Mouse (Mus musculus) neural tube, embryonic 15.5 days (tissue): ENCODE measurements around the gene Gab1. TPM values are rescaled to one million over a fixed set of nuclear protein-coding genes. Genes with fewer than 3 reads are reported as not detected.
A peak's percentile ranks its signal among the peaks of the same experiment; 100 is the strongest.

Experiments
- ATAC-seq: fragments of 200-750 bp; cut with Nextera tagmentation; 2 replicates; pipeline ENCODE4 v1.8.0; 2017; ENCODE audit warnings: mild to moderate bottlenecking, moderate TSS enrichment, moderate library complexity; ENCODE audit not compliant: low FRiP score
- H3K27ac ChIP-seq: fragments of 300-500 bp; sonication (generic); replicated peaks from 2 replicates; pipeline ENCODE4 v1.5.1; 2015; ENCODE audit warnings: mild to moderate bottlenecking, inconsistent platforms
- H3K27me3 ChIP-seq: fragments of 300-500 bp; sonication (generic); replicated peaks from 2 replicates; pipeline ENCODE4 v1.6.1; 2015; ENCODE audit warnings: inconsistent platforms
- H3K36me3 ChIP-seq: fragments of 300-500 bp; sonication (generic); 2 replicates; pipeline ENCODE4 v1.6.1; 2015; ENCODE audit warnings: inconsistent platforms
- H3K4me1 ChIP-seq: fragments of 300-500 bp; sonication (generic); 2 replicates; pipeline ENCODE4 v1.6.1; 2015; ENCODE audit warnings: inconsistent platforms
- H3K4me2 ChIP-seq: fragments of 300-500 bp; sonication (generic); 2 replicates; pipeline ENCODE4 v1.6.1; 2015; ENCODE audit warnings: inconsistent platforms, mild to moderate bottlenecking, moderate library complexity
- H3K4me3 ChIP-seq: fragments of 300-500 bp; sonication (generic); replicated peaks from 2 replicates; pipeline ENCODE4 v1.5.1; 2015; ENCODE audit warnings: mild to moderate bottlenecking, inconsistent platforms
- H3K9ac ChIP-seq: fragments of 300-500 bp; sonication (generic); replicated peaks from 2 replicates; pipeline ENCODE4 v1.6.1; 2015; ENCODE audit warnings: mild to moderate bottlenecking, inconsistent platforms
- H3K9me3 ChIP-seq: fragments of 300-500 bp; sonication (generic); replicated peaks from 2 replicates; pipeline ENCODE4 v1.6.1; 2016; ENCODE audit warnings: inconsistent platforms
- WGBS: fragments of 180-500 bp; shearing (Covaris S2); methylation state at CpG from one replicate; pipeline ENCODE4 v1.1.7; 2015; ENCODE audit warnings: mixed read lengths; 5-methylcytosine and 5-hydroxymethylcytosine counted together
- polyA plus RNA-seq: library from polyadenylated mRNA; unstranded; fragments of >200 nt; fragmentation: Nextera tagmentation; extraction: Ambion mirVana; gene quantifications from 2 replicates; pipeline ENCODE4 v1.2.1, GENCODE M21; 2015

The Gab1 gene
- polyA plus RNA-seq, 1 experiment from 2014 or later = 9.6 TPM

GRCm38 (mm10) chr8:80902354-80902753 is 22.0 kb upstream of the Gab1 start:
- WGBS = 86% methylated on average over 9 of the region's 9 CpGs
- Histone ChIP-seq H3K9ac (no peak overlapping the region), H3K4me3 (no peak overlapping the region), H3K27ac (no peak overlapping the region), H3K36me3 (no peaks in the 10 kb centered on the region), H3K9me3 (no peaks in the 10 kb centered on the region), H3K27me3 (no peaks in the 10 kb centered on the region), H3K4me1 (no peaks in the 10 kb centered on the region), H3K4me2 (no peak overlapping the region)
- ATAC-seq = no peak

DNA sequence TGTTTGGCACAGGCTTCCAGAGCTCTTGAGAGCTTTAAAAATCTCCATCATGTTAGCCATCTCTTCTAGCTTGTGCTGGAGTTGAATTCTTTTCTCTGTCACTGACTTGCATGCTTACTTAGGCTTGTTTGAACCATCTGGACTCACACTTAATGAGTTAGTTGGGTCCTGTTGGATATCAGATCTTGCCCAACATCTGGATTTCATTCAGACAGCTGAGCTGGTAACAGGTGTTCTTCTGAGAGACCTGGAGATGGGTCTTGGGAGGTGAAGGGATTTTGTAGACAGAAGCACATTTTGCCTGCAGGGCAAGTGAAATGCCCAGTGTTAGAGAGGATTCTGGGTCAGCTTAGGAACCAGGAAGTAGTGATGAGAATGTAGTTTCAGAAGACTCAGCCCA is 19.0 kb upstream of the Gab1 start:
- no peak overlapping the region for H3K4me2 ChIP-seq
- H3K27ac ChIP-seq = no peak overlapping the region
- ATAC-seq = no peak
- H3K4me1 ChIP-seq = peaks cover 10% of the 10 kb centered on the region; the same call in 1 of the 2 replicates
- no peak overlapping the region for H3K9ac ChIP-seq
- H3K27me3 ChIP-seq = no peaks in the 10 kb centered on the region
- no peaks in the 10 kb centered on the region for H3K36me3 ChIP-seq
- no peak overlapping the region for H3K4me3 ChIP-seq
- H3K9me3 ChIP-seq = no peaks in the 10 kb centered on the region

DNA sequence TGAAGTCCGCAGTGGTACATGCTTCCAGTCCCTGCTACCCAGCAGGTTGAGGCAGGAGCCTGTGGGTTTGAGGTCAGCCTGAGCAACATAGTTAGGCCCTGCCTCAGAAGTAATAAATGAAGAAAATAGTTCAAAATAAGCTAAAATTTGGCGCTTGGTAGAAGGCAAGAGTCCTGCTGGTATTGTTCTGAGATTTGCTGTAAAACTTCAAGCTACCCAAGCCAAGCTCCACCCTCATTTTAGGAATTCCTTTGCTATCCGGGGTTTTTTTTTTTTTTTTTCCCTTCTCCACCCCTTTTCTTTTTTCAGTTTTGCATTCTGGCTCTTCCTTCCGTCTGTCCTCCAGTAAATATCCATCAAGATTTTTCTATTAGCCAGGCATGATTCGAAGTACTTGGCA is 15.7 kb upstream of the Gab1 start:
- peaks cover 10% of the 10 kb centered on the region; the same call in 1 of the 2 replicates for H3K4me1 ChIP-seq
- no peak for ATAC-seq
- H3K27me3 ChIP-seq = no peaks in the 10 kb centered on the region
- no peak overlapping the region for H3K27ac ChIP-seq
- H3K9ac ChIP-seq = no peak overlapping the region
- H3K9me3 ChIP-seq = no peaks in the 10 kb centered on the region
- 81% methylated on average over 5 of the region's 5 CpGs for WGBS
- H3K4me3 ChIP-seq = no peak overlapping the region
- H3K36me3 ChIP-seq = no peaks in the 10 kb centered on the region
- no peak overlapping the region for H3K4me2 ChIP-seq

DNA sequence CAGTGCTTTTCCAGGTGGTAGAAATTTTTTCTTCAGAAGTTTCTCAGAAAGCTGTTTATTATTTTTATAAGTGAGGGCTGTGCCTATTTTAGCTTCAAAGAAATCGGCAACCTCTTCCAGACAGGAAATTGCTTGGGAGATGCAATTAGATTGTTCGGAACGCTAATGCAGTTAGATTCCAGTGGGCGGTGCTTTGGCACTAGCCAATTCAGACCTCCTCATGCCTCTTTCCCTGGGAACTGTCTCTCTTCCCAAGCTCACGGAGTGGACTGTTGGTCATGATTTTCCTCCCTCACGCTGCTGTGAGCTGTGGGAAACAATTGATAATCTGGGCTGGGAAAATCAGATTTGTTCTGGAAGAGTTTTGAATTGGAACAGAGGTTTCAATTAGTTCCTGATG is 15.1 kb upstream of the Gab1 start:
- whole genome bisulfite sequencing = 21% methylated on average over 6 of the region's 6 CpGs
- no peak for ATAC-seq
- H3K27me3 ChIP-seq = no peaks in the 10 kb centered on the region
- H3K9me3 ChIP-seq = no peaks in the 10 kb centered on the region
- no peaks in the 10 kb centered on the region for H3K36me3 ChIP-seq
- peak overlapping the region; percentile 34 for H3K4me2 ChIP-seq
- H3K4me1 ChIP-seq = peaks cover 10% of the 10 kb centered on the region; the same call in 1 of the 2 replicates
- H3K27ac ChIP-seq = 0 out of 2 replicates have a peak overlapping the region, but pooled peaks have one; percentile 28
- no peak overlapping the region for H3K4me3 ChIP-seq
- no peak overlapping the region for H3K9ac ChIP-seq

- Histone ChIP-seq H3K9me3 (no peaks in the 10 kb centered on the region), H3K27me3 (no peaks in the 10 kb centered on the region), H3K4me2 (no peak overlapping the region), H3K9ac (no peak overlapping the region), H3K36me3 (no peaks in the 10 kb centered on the region), H3K27ac (no peak overlapping the region), H3K4me3 (no peak overlapping the region), H3K4me1 (peaks cover 10% of the 10 kb centered on the region; the same call in 1 of the 2 replicates)
- 90% methylated on average over 3 of the region's 3 CpGs for WGBS
- ATAC-seq = no peak
Measured at GRCm38 (mm10) chr8:80894528-80894927, 14.2 kb upstream of the Gab1 start.

DNA sequence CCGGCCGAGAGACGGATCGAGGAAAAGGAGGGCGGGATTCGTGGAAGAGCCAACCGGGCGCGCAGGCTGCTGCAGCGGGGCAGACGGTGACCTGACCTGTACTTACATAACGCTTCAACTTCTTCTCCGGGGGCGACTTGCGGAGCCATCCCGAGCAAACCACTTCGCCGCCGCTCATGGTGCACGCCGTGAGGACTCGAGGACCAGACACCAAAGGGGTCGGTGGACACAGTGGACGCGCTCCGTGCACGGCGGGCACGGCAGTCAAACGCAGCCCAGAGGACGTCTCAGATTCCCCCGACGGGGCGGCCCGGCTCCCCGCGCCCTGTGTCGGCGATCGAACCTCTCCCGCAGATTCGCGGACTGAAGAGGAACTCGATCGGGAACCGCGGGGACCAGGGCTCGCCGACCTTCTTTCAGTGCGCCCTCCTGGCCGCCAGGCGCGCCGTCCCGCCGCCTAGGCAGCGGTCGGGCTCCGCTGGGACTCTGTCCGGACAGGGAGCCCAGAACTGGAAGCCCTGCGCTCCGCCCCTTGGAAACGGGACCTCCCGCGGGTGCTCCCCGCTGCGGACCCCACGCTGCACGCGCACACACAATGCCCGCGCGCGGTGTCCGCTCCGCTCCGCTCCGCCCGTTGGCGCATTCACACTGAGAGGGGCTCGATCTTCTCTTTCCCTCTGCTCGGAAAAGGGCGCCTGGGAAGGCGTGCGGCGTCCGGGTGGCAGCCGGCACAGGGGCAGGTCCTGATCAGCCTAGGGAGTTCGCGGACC is 708 bp downstream of the Gab1 start:
- Histone ChIP-seq H3K4me1 (peaks cover 21% of the 10 kb centered on the region), H3K9ac (peak overlapping the region; percentile 64), H3K9me3 (no peaks in the 10 kb centered on the region), H3K27me3 (no peaks in the 10 kb centered on the region), H3K4me2 (peak overlapping the region; percentile 76), H3K27ac (peak overlapping the region; percentile 86), H3K4me3 (peak overlapping the region; percentile 58), H3K36me3 (no peaks in the 10 kb centered on the region)
- under 1% methylated on average over 88 of the region's 90 CpGs for WGBS
- ATAC-seq = peak; percentile 75

DNA sequence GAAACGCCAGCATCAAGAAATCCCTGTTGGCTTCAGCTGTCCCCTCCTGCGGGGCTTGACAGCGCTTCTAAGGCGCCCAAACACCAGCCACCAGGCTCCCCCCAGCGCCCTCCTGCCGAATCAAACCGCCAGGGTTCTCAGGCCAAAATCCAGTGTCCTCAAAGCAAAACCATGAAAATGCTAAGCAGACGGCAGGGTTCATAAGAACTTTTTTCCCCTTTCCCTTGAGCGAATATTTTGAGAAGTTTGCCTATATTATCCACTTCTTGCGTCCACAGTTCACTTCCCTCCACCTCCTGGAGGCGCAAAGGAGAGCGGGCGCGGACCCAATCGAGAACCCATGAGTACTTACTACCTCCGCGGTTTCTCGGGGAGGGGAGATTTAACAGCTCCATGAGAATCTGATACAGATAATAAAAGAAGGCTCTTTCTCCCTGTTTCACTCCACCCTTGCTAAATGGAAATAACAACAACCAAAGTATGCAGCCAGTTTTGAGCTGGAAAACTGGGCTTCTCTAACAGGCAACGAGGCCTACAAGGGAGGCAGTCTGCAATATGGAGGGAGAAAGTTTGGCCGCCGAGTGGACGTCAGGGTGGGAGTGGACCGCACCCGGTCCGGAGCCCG is 1.4 kb downstream of the Gab1 start:
- ATAC-seq = no peak

GRCm38 (mm10) chr8:80878146-80878545 is 2.2 kb downstream of the Gab1 start:
- Histone ChIP-seq H3K4me2 (peak overlapping the region; percentile 76), H3K4me1 (peaks cover 23% of the 10 kb centered on the region), H3K27ac (no peak overlapping the region), H3K36me3 (no peaks in the 10 kb centered on the region), H3K9me3 (no peaks in the 10 kb centered on the region), H3K27me3 (no peaks in the 10 kb centered on the region), H3K9ac (peak overlapping the region; percentile 64), H3K4me3 (peak overlapping the region; percentile 58)
- ATAC-seq = no peak
- WGBS = 44% methylated on average over 9 of the region's 9 CpGs

More for the DNA sequence above, 1.4 kb downstream of the Gab1 start:
- peak overlapping the region; percentile 86 for H3K27ac ChIP-seq
- no peaks in the 10 kb centered on the region for H3K36me3 ChIP-seq
- no peaks in the 10 kb centered on the region for H3K9me3 ChIP-seq
- H3K4me3 ChIP-seq = peak overlapping the region; percentile 58
- peak overlapping the region; percentile 76 for H3K4me2 ChIP-seq
- H3K4me1 ChIP-seq = peaks cover 23% of the 10 kb centered on the region
- no peaks in the 10 kb centered on the region for H3K27me3 ChIP-seq
- under 1% methylated on average over 26 of the region's 26 CpGs for WGBS
- H3K9ac ChIP-seq = peak overlapping the region; percentile 64

DNA sequence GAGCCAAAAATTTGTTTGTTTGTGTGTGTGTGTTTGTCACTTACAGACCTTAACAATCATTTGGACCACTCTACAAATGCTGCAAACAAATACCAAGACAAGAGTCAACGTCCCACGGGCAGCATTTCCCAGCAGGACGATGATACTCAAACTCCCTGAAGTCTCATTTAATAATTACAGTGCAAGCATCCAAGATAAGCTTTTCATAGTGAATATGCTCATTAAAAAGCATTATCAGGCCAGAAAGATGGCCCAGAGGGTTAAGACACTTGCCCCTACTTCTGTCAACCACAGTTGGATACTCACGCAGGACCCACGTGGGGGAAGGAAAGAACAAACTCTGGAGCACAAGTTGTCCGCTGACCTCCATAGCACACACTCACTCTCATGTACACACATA is 4.8 kb downstream of the Gab1 start:
- Histone ChIP-seq H3K9ac (no peak overlapping the region), H3K4me1 (peaks cover 29% of the 10 kb centered on the region), H3K36me3 (no peaks in the 10 kb centered on the region), H3K27me3 (no peaks in the 10 kb centered on the region), H3K27ac (no peak overlapping the region), H3K4me3 (no peak overlapping the region), H3K9me3 (no peaks in the 10 kb centered on the region), H3K4me2 (no peak overlapping the region)
- ATAC-seq = no peak
- 88% methylated on average over 6 of the region's 6 CpGs for WGBS

DNA sequence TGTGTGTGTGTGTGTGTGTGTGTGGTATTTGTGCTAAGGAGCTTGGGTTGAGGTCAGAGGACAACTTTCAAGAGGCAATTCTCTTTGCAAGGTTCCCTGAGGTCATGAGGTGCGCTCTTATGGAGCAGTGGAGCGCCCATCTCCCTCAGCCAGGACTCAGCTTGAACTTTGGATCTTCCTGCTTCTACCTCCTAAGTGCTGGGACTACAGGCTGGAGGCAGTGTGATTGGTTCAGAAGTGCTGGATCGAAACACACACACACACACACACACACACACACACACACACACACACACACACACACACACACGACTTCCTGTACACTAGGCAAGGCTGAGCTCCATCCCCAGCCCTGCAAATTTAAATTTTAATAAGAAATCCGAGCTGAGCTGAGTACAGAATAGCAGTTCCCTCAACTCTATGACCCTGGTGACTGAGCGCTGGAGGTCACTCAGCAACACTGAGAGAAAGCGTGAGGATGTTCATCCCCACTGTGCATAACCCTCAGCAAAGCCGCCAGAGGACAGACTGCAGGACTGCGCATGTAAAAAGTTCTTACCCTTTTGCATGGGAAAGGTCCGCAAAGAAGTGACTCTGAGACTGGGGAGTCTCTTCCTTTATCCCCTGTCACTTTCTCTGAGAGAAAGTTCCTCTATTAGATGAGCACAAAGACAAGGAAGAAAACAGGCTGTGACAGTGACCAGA is 6.4 kb downstream of the Gab1 start:
- no peaks in the 10 kb centered on the region for H3K36me3 ChIP-seq
- no peak for ATAC-seq
- WGBS = 64% methylated on average over 9 of the region's 10 CpGs
- no peaks in the 10 kb centered on the region for H3K9me3 ChIP-seq
- no peak overlapping the region for H3K4me3 ChIP-seq
- no peak overlapping the region for H3K9ac ChIP-seq
- no peak overlapping the region for H3K27ac ChIP-seq
- H3K27me3 ChIP-seq = no peaks in the 10 kb centered on the region
- peaks cover 39% of the 10 kb centered on the region for H3K4me1 ChIP-seq
- no peak overlapping the region for H3K4me2 ChIP-seq

- H3K4me2 ChIP-seq = no peak overlapping the region
- no peaks in the 10 kb centered on the region for H3K9me3 ChIP-seq
- WGBS = 43% methylated on average over 4 of the region's 4 CpGs
- H3K9ac ChIP-seq = no peak overlapping the region
- no peaks in the 10 kb centered on the region for H3K27me3 ChIP-seq
- H3K36me3 ChIP-seq = no peaks in the 10 kb centered on the region
- H3K4me3 ChIP-seq = no peak overlapping the region
- peaks cover 32% of the 10 kb centered on the region for H3K4me1 ChIP-seq
- no peak overlapping the region for H3K27ac ChIP-seq
- ATAC-seq = no peak
Measured at GRCm38 (mm10) chr8:80872688-80873087, 7.6 kb downstream of the Gab1 start.

DNA sequence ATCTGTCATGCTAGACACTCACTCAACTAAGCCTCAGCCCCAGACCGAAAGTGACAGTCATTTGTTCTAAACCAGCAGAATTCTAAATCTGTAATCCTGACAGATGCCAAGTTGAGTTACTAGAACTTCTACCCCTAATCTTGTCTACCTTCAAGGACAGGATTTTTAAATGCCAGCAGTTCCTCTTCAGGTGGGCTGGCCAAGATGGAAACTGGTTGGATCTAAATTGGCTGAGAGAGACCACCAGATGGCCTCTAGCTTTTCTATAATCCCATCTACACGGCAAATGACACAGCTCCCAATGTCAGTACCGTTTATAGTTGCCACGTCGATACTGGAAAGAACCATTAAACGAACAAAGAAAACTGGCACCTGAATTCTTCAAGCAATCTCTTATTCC is 8.9 kb downstream of the Gab1 start:
- ATAC-seq = no peak
- H3K4me1 ChIP-seq = peaks cover 39% of the 10 kb centered on the region
- WGBS = 82% methylated on average over 6 of the region's 6 CpGs
- no peak overlapping the region for H3K4me2 ChIP-seq
- H3K27me3 ChIP-seq = no peaks in the 10 kb centered on the region
- H3K9me3 ChIP-seq = no peaks in the 10 kb centered on the region
- no peak overlapping the region for H3K27ac ChIP-seq
- H3K36me3 ChIP-seq = no peaks in the 10 kb centered on the region
- no peak overlapping the region for H3K9ac ChIP-seq
- no peak overlapping the region for H3K4me3 ChIP-seq
